9 mouse cellular contexts compared by ENCODE assay signal in genomic region chr10:128489380-128489779, GRCm38 (mm10). TPM values are rescaled to one million over a fixed set of nuclear protein-coding genes. Genes with fewer than 3 reads are reported as not detected.
DNase-seq lines count a peak whose midpoint lies in the region; ATAC-seq and TF ChIP-seq lines count a peak whose summit lies in the region.
"Had no signal": no experiment of that assay in that cellular context is flagged by ENCODE, and none has a peak within 500 bp of the region (broad histone marks: within the 10 kb centered on the region; RNA-seq: fewer than 3 reads in every experiment).

No protein-coding gene starts in this region.

- H3K9ac ChIP-seq in forebrain, embryonic 13.5 days, result 0 out of 2 replicates have a peak overlapping the region, but pooled peaks have one; percentile 18
- no peak overlapping the region for H3K9ac ChIP-seq in forebrain, embryonic 14.5 days (ENCODE audit: low read length)
- H3K9ac ChIP-seq in intestine, postnatal 0 days (ENCODE audit: low read depth, low read length), result no peak overlapping the region

- H3K27me3 ChIP-seq in forebrain, embryonic 13.5 days, result no peaks in the 10 kb centered on the region
- no peaks in the 10 kb centered on the region for H3K27me3 ChIP-seq in forebrain, embryonic 14.5 days (replicated peaks; ENCODE audit: control insufficient read depth, insufficient read depth, low read length)
- no peaks in the 10 kb centered on the region for H3K27me3 ChIP-seq in intestine, postnatal 0 days (replicated peaks; ENCODE audit: control insufficient read depth, insufficient read depth, low read length)

- H3K36me3 ChIP-seq in forebrain, embryonic 13.5 days (ENCODE audit: poor library complexity, severe bottlenecking), result peaks cover 75% of the 10 kb centered on the region
- peaks cover 73% of the 10 kb centered on the region for H3K36me3 ChIP-seq in forebrain, embryonic 14.5 days (ENCODE audit: control insufficient read depth, insufficient read depth, low read length)
- H3K36me3 ChIP-seq in intestine, postnatal 0 days (ENCODE audit: control insufficient read depth, insufficient read depth), result peaks cover 47% of the 10 kb centered on the region

- no peaks in the 10 kb centered on the region for H3K9me3 ChIP-seq in forebrain, embryonic 13.5 days (replicated peaks)
- no peaks in the 10 kb centered on the region for H3K9me3 ChIP-seq in forebrain, embryonic 14.5 days (replicated peaks; ENCODE audit: control insufficient read depth, low read length)
- H3K9me3 ChIP-seq in intestine, postnatal 0 days (ENCODE audit: control insufficient read depth), result no peaks in the 10 kb centered on the region
- H3K9me3 ChIP-seq: G1E had no signal

- no peak overlapping the region for H3K4me2 ChIP-seq in forebrain, embryonic 13.5 days
- H3K4me2 ChIP-seq in forebrain, embryonic 14.5 days (ENCODE audit: low read length), result no peak overlapping the region
- H3K4me2 ChIP-seq in intestine, postnatal 0 days (replicated peaks; ENCODE audit: low read depth), result no peak overlapping the region

- WGBS in forebrain, embryonic 13.5 days, result 69% methylated on average over 5 of the region's 5 CpGs
- WGBS in forebrain, embryonic 14.5 days, result 68% methylated on average over 5 of the region's 5 CpGs
- WGBS in intestine, postnatal 0 days, result 45% methylated on average over 5 of the region's 5 CpGs

- H3K27ac ChIP-seq in forebrain, embryonic 13.5 days, result no peak overlapping the region
- H3K27ac ChIP-seq in forebrain, embryonic 14.5 days (ENCODE audit: low read depth, low read length), result no peak overlapping the region
- peak overlapping the region; percentile 60; the same call in 1 of the 2 replicates for H3K27ac ChIP-seq in intestine, postnatal 0 days (ENCODE audit: low read depth, low read length)

- no peak overlapping the region for H3K4me3 ChIP-seq in forebrain, embryonic 13.5 days
- H3K4me3 ChIP-seq in forebrain, embryonic 14.5 days (ENCODE audit: low read depth, low read length), result no peak overlapping the region
- H3K4me3 ChIP-seq in intestine, postnatal 0 days (ENCODE audit: low read depth, low read length), result no peak overlapping the region

- no peak for DNase-seq in forebrain, embryonic 14.5 days (ENCODE audit: low spot score)
- DNase-seq in left cerebral cortex, postnatal 25 days (ENCODE audit: low spot score in 2 of 2), result peak; percentile 16 to 30
- no peak for DNase-seq in left cerebral cortex, adult 8-10 months (ENCODE audit: low spot score in 2 of 2)
- DNase-seq in Muller cell, postnatal 12 days (ENCODE audit: inconsistent ontology term), result peak; percentile 36
- no peak for DNase-seq in c-Kit-positive CD71-positive TER-119-positive erythroid progenitor cells, embryonic 14.5 days (ENCODE audit: low spot score)
- DNase-seq in spleen, postnatal 4 days (ENCODE audit: low spot score in 2 of 2), result no peak

- H3K4me1 ChIP-seq in forebrain, embryonic 13.5 days, result peaks cover 20% of the 10 kb centered on the region
- peaks cover 4% of the 10 kb centered on the region; the same call in 1 of the 2 replicates for H3K4me1 ChIP-seq in forebrain, embryonic 14.5 days (ENCODE audit: control insufficient read depth, insufficient read depth, low read length)
- H3K4me1 ChIP-seq in intestine, postnatal 0 days (replicated peaks; ENCODE audit: control insufficient read depth, insufficient read depth, low read length), result no peaks in the 10 kb centered on the region

- TF ChIP-seq CTCF in intestine, postnatal 0 days (IDR thresholded peaks at IDR 0.05; ENCODE audit: low read depth), result no peak

- no peak for ATAC-seq in forebrain, embryonic 13.5 days
- no peak for ATAC-seq in forebrain, embryonic 14.5 days
- ATAC-seq in intestine, postnatal 0 days, result no peak

- intact Hi-C loops in left cerebral cortex, postnatal 25 days (cut with DNase I), result no loop called here

RNA-seq across cellular contexts. Expression of gene Myl6, which starts 4.6 kb away (rescaled TPM):
- 740 and 741 TPM in 2 replicates for polyA plus RNA-seq in forebrain, embryonic 13.5 days (2015; fragmentation: Nextera tagmentation; extraction: Ambion mirVana)
- 732 and 818 TPM in 2 replicates for polyA plus RNA-seq in forebrain, embryonic 14.5 days (2014; fragmentation: Nextera tagmentation; extraction: Ambion mirVana)
- 100 to 1,000 TPM; 616 to 641 TPM for total RNA-seq in left cerebral cortex, postnatal 25 days (2021)
- 100 to 1,000 TPM; 555 to 620 (median 586) TPM for total RNA-seq in left cerebral cortex, adult 8-10 months (2022)
- 2,493 and 2,543 TPM in 2 replicates for polyA plus RNA-seq in intestine, postnatal 0 days (2015; fragmentation: Nextera tagmentation; extraction: Ambion mirVana)

RNA-seq across cellular contexts. Expression of gene Myl6b, which starts 9.1 kb away (rescaled TPM):
- 4.1 TPM in 2 replicates for polyA plus RNA-seq in forebrain, embryonic 13.5 days (2015; fragmentation: Nextera tagmentation; extraction: Ambion mirVana)
- 4.6 and 5.8 TPM in 2 replicates for polyA plus RNA-seq in forebrain, embryonic 14.5 days (2014; fragmentation: Nextera tagmentation; extraction: Ambion mirVana)
- total RNA-seq in left cerebral cortex, postnatal 25 days (2021), result 10 to 100 TPM; 22.9 to 24.0 TPM
- 10 to 100 TPM; 29.9 to 33.3 (median 32.4) TPM for total RNA-seq in left cerebral cortex, adult 8-10 months (2022)
- 1.3 and 1.8 TPM in 2 replicates for polyA plus RNA-seq in intestine, postnatal 0 days (2015; fragmentation: Nextera tagmentation; extraction: Ambion mirVana)

RNA-seq across cellular contexts. Expression of gene Smarcc2, which starts 30.3 kb away (rescaled TPM):
- 166 and 168 TPM in 2 replicates for polyA plus RNA-seq in forebrain, embryonic 13.5 days (2015; fragmentation: Nextera tagmentation; extraction: Ambion mirVana)
- polyA plus RNA-seq in forebrain, embryonic 14.5 days (2014; fragmentation: Nextera tagmentation; extraction: Ambion mirVana), result 178 and 201 TPM in 2 replicates
- total RNA-seq in left cerebral cortex, postnatal 25 days (2021), result 100 to 1,000 TPM; 228 to 232 TPM
- total RNA-seq in left cerebral cortex, adult 8-10 months (2022), result 100 to 1,000 TPM; 262 to 275 (median 268) TPM
- 31.1 and 31.6 TPM in 2 replicates for polyA plus RNA-seq in intestine, postnatal 0 days (2015; fragmentation: Nextera tagmentation; extraction: Ambion mirVana)

RNA-seq across cellular contexts. Expression of gene Esyt1, which starts 36.3 kb away (rescaled TPM):
- polyA plus RNA-seq in forebrain, embryonic 13.5 days (2015; fragmentation: Nextera tagmentation; extraction: Ambion mirVana), result 7.0 and 7.7 TPM in 2 replicates
- 4.7 and 6.3 TPM in 2 replicates for polyA plus RNA-seq in forebrain, embryonic 14.5 days (2014; fragmentation: Nextera tagmentation; extraction: Ambion mirVana)
- total RNA-seq in left cerebral cortex, postnatal 25 days (2021), result 1 to 10 TPM; 7.9 to 8.0 TPM
- total RNA-seq in left cerebral cortex, adult 8-10 months (2022), result 10 to 100 TPM; 11.9 to 13.7 (median 12.8) TPM
- 11.7 and 12.5 TPM in 2 replicates for polyA plus RNA-seq in intestine, postnatal 0 days (2015; fragmentation: Nextera tagmentation; extraction: Ambion mirVana)

RNA-seq across cellular contexts. Expression of gene Zc3h10, which starts 58.2 kb away (rescaled TPM):
- polyA plus RNA-seq in forebrain, embryonic 13.5 days (2015; fragmentation: Nextera tagmentation; extraction: Ambion mirVana), result 18.3 and 19.4 TPM in 2 replicates
- 16.2 and 18.2 TPM in 2 replicates for polyA plus RNA-seq in forebrain, embryonic 14.5 days (2014; fragmentation: Nextera tagmentation; extraction: Ambion mirVana)
- total RNA-seq in left cerebral cortex, postnatal 25 days (2021), result 10 to 100 TPM; 13.2 to 13.5 TPM
- 10 to 100 TPM; 11.7 to 16.1 (median 14.8) TPM for total RNA-seq in left cerebral cortex, adult 8-10 months (2022)
- 10.0 and 10.4 TPM in 2 replicates for polyA plus RNA-seq in intestine, postnatal 0 days (2015; fragmentation: Nextera tagmentation; extraction: Ambion mirVana)

Comparison
In these comparisons a context has a peak if more than half of its experiments do, and no peak if none do; other contexts are left out.
1. DNase-seq: peak in left cerebral cortex, postnatal 25 days (2 of 2) and Muller cell, postnatal 12 days (single experiment); none in forebrain, embryonic 14.5 days (single experiment), left cerebral cortex, adult 8-10 months (0 of 2), c-Kit-positive CD71-positive TER-119-positive erythroid progenitor cells, embryonic 14.5 days (single experiment) and spleen, postnatal 4 days (0 of 2).